Comparison of ENCODE assay signal across 8 mouse cellular contexts in the genomic region with DNA sequence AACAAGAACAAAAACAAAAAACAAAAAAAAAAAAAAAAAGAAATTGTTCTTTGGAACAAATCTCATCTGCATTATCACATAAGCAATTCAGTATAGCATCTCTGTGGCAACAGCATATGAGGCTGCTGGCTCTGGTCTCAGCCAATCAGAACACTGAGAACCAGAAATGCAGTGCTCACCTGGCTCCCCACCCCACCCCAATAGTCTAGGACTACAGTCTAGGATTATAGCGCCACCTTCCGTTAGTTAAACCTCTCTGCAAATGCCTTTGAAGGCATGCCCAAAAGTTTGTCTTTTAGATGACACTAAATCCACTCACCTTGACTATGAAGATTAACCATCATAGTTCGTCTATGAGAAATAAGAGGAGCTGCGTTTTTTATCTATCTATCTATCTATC. TPM values are rescaled to one million over a fixed set of nuclear protein-coding genes. Genes with fewer than 3 reads are reported as not detected.
DNase-seq lines count a peak whose midpoint lies in the region; ATAC-seq lines count a peak whose summit lies in the region.

No protein-coding gene starts in this region.

- H3K9me3 ChIP-seq in kidney, embryonic 14.5 days (ENCODE audit: control insufficient read depth, low read length): no peaks in the 10 kb centered on the region
- H3K9me3 ChIP-seq in neural tube, embryonic 14.5 days (ENCODE audit: control insufficient read depth, low read length): no peaks in the 10 kb centered on the region

- peak; percentile 26 for DNase-seq in kidney, adult 9 months
- DNase-seq in ES-CJ7 (ENCODE audit: low read depth, low spot score): peak; percentile 70
- DNase-seq in adrenal gland, postnatal 25 days: no peak
- DNase-seq in adrenal gland, adult 2 months: no peak
- no peak for DNase-seq in adrenal gland, postnatal 14 days

- no peak overlapping the region for H3K4me3 ChIP-seq in kidney, embryonic 14.5 days (ENCODE audit: low read length)
- no peak overlapping the region for H3K4me3 ChIP-seq in neural tube, embryonic 14.5 days (ENCODE audit: low read depth, low read length)

- H3K27ac ChIP-seq in kidney, embryonic 14.5 days (ENCODE audit: low read depth, low read length): no peak overlapping the region
- H3K27ac ChIP-seq in neural tube, embryonic 14.5 days (ENCODE audit: low read depth, low read length): no peak overlapping the region

- no peak for ATAC-seq in kidney, embryonic 14.5 days (ENCODE audit: low FRiP score, low TSS enrichment)
- peak; percentile 51; the same call in 1 of the 2 replicates for ATAC-seq in erythroid progenitor cell, adult 5-6 weeks (replicated peaks; ENCODE audit: low FRiP score, poor library complexity, severe bottlenecking)
- ATAC-seq in neural tube, embryonic 14.5 days (ENCODE audit: low read depth): peak; percentile 71

- H3K27me3 ChIP-seq in kidney, embryonic 14.5 days (ENCODE audit: control insufficient read depth, insufficient read depth, low read length): no peaks in the 10 kb centered on the region
- H3K27me3 ChIP-seq in neural tube, embryonic 14.5 days (ENCODE audit: control insufficient read depth, insufficient read depth, low read length): no peaks in the 10 kb centered on the region

- WGBS in kidney, embryonic 14.5 days: 32% methylated on average over 4 of the region's 4 CpGs
- 34% methylated on average over 4 of the region's 4 CpGs for WGBS in neural tube, embryonic 14.5 days

- H3K4me2 ChIP-seq in kidney, embryonic 14.5 days (replicated peaks; ENCODE audit: low read depth, low read length): no peak overlapping the region
- H3K4me2 ChIP-seq in neural tube, embryonic 14.5 days (ENCODE audit: low read depth, low read length): no peak overlapping the region

- no peak overlapping the region for H3K9ac ChIP-seq in kidney, embryonic 14.5 days (ENCODE audit: low read depth, low read length)
- H3K9ac ChIP-seq in neural tube, embryonic 14.5 days (replicated peaks; ENCODE audit: low read depth, low read length): no peak overlapping the region

- H3K36me3 ChIP-seq in kidney, embryonic 14.5 days (ENCODE audit: control insufficient read depth, insufficient read depth, low read length): no peaks in the 10 kb centered on the region
- H3K36me3 ChIP-seq in neural tube, embryonic 14.5 days (ENCODE audit: control insufficient read depth, insufficient read depth, low read length): no peaks in the 10 kb centered on the region

- no peaks in the 10 kb centered on the region for H3K4me1 ChIP-seq in kidney, embryonic 14.5 days (ENCODE audit: control insufficient read depth, insufficient read depth, low read length)
- no peaks in the 10 kb centered on the region for H3K4me1 ChIP-seq in neural tube, embryonic 14.5 days (ENCODE audit: control insufficient read depth, insufficient read depth, low read length)

RNA-seq across cellular contexts. Expression of gene Trim26, which starts 11.4 kb away (rescaled TPM):
- 23.7 and 32.3 TPM in 2 replicates for polyA plus RNA-seq in kidney, embryonic 14.5 days (2014; fragmentation: Nextera tagmentation; extraction: Ambion mirVana)
- total RNA-seq in erythroid progenitor cell, adult 5-6 weeks (2015; ENCODE audit: low replicate concordance): 41.8 and 46.5 TPM in 2 replicates
- total RNA-seq in erythroid progenitor cell, adult 5-6 weeks (2017; ENCODE audit: low replicate concordance): 13.9 and 15.8 TPM in 2 replicates
- polyA plus RNA-seq in neural tube, embryonic 14.5 days (2014; fragmentation: Nextera tagmentation; extraction: Ambion mirVana): 42.2 and 47.2 TPM in 2 replicates
- total RNA-seq in adrenal gland, postnatal 25 days (2021): 69.2 and 77.1 TPM in 2 replicates
- 10 to 100 TPM; 49.1 to 54.6 TPM for total RNA-seq in adrenal gland, adult 2 months (2021)
- 38.8 and 40.9 TPM in 2 replicates for polyA plus RNA-seq in adrenal gland, adult 2 months (2012; rRNA removed)
- total RNA-seq in adrenal gland, postnatal 14 days (2021): 45.3 and 55.8 TPM in 2 replicates

RNA-seq across cellular contexts. Expression of gene H2-M10.6, which starts 13.6 kb away (rescaled TPM):
- not detected in 2 replicates for polyA plus RNA-seq in kidney, embryonic 14.5 days (2014; fragmentation: Nextera tagmentation; extraction: Ambion mirVana)
- total RNA-seq in erythroid progenitor cell, adult 5-6 weeks (2015; ENCODE audit: low replicate concordance): not detected in 2 replicates
- total RNA-seq in erythroid progenitor cell, adult 5-6 weeks (2017; ENCODE audit: low replicate concordance): not detected in 2 replicates
- not detected in 2 replicates for polyA plus RNA-seq in neural tube, embryonic 14.5 days (2014; fragmentation: Nextera tagmentation; extraction: Ambion mirVana)
- not detected in 2 replicates for total RNA-seq in adrenal gland, postnatal 25 days (2021)
- not detected for total RNA-seq in adrenal gland, adult 2 months (2021)
- not detected in 2 replicates for polyA plus RNA-seq in adrenal gland, adult 2 months (2012; rRNA removed)
- not detected in 2 replicates for total RNA-seq in adrenal gland, postnatal 14 days (2021)

RNA-seq across cellular contexts. Expression of gene Trim15, which starts 41.5 kb away (rescaled TPM):
- polyA plus RNA-seq in kidney, embryonic 14.5 days (2014; fragmentation: Nextera tagmentation; extraction: Ambion mirVana): 0.10 and 0.23 TPM in 2 replicates
- 2.2 TPM in 1 of 2 replicates, not detected in the other for total RNA-seq in erythroid progenitor cell, adult 5-6 weeks (2015; ENCODE audit: low replicate concordance)
- 0.51 and 1.4 TPM in 2 replicates for total RNA-seq in erythroid progenitor cell, adult 5-6 weeks (2017; ENCODE audit: low replicate concordance)
- polyA plus RNA-seq in neural tube, embryonic 14.5 days (2014; fragmentation: Nextera tagmentation; extraction: Ambion mirVana): 0.25 and 0.90 TPM in 2 replicates
- total RNA-seq in adrenal gland, postnatal 25 days (2021): not detected in 2 replicates
- not detected for total RNA-seq in adrenal gland, adult 2 months (2021)
- polyA plus RNA-seq in adrenal gland, adult 2 months (2012; rRNA removed): not detected in 2 replicates
- not detected in 2 replicates for total RNA-seq in adrenal gland, postnatal 14 days (2021)

RNA-seq across cellular contexts. Expression of gene Trim10, which starts 43.8 kb away (rescaled TPM):
- polyA plus RNA-seq in kidney, embryonic 14.5 days (2014; fragmentation: Nextera tagmentation; extraction: Ambion mirVana): 1.3 and 2.9 TPM in 2 replicates
- total RNA-seq in erythroid progenitor cell, adult 5-6 weeks (2015; ENCODE audit: low replicate concordance): 270 and 287 TPM in 2 replicates
- 428 and 543 TPM in 2 replicates for total RNA-seq in erythroid progenitor cell, adult 5-6 weeks (2017; ENCODE audit: low replicate concordance)
- 1.1 and 1.3 TPM in 2 replicates for polyA plus RNA-seq in neural tube, embryonic 14.5 days (2014; fragmentation: Nextera tagmentation; extraction: Ambion mirVana)
- total RNA-seq in adrenal gland, postnatal 25 days (2021): 0.27 and 0.67 TPM in 2 replicates
- under 1 TPM; 0.12 to 0.14 TPM for total RNA-seq in adrenal gland, adult 2 months (2021)
- polyA plus RNA-seq in adrenal gland, adult 2 months (2012; rRNA removed): 0.04 TPM in 1 of 2 replicates, not detected in the other
- 1.3 and 6.7 TPM in 2 replicates for total RNA-seq in adrenal gland, postnatal 14 days (2021)

RNA-seq across cellular contexts. Expression of gene H2-M10.5, which starts 52.8 kb away (rescaled TPM):
- polyA plus RNA-seq in kidney, embryonic 14.5 days (2014; fragmentation: Nextera tagmentation; extraction: Ambion mirVana): not detected in 2 replicates
- not detected in 2 replicates for total RNA-seq in erythroid progenitor cell, adult 5-6 weeks (2015; ENCODE audit: low replicate concordance)
- not detected in 2 replicates for total RNA-seq in erythroid progenitor cell, adult 5-6 weeks (2017; ENCODE audit: low replicate concordance)
- not detected in 2 replicates for polyA plus RNA-seq in neural tube, embryonic 14.5 days (2014; fragmentation: Nextera tagmentation; extraction: Ambion mirVana)
- total RNA-seq in adrenal gland, postnatal 25 days (2021): not detected in 2 replicates
- not detected for total RNA-seq in adrenal gland, adult 2 months (2021)
- not detected in 2 replicates for polyA plus RNA-seq in adrenal gland, adult 2 months (2012; rRNA removed)
- not detected in 2 replicates for total RNA-seq in adrenal gland, postnatal 14 days (2021)

Comparison
In these comparisons a context has a peak if more than half of its experiments do, and no peak if none do; other contexts are left out.
1. DNase-seq: peak in kidney, adult 9 months (single experiment) and ES-CJ7 (single experiment); none in adrenal gland, postnatal 25 days (single experiment), adrenal gland, adult 2 months (single experiment) and adrenal gland, postnatal 14 days (single experiment).